Mouse (Mus musculus): ENCODE data around the gene Gm28891.
"Not testable (repeated sequence)": the region's sequence is repeated elsewhere in the genome, so short reads cannot be mapped to it uniquely, and the experiment has no call there.

DNA sequence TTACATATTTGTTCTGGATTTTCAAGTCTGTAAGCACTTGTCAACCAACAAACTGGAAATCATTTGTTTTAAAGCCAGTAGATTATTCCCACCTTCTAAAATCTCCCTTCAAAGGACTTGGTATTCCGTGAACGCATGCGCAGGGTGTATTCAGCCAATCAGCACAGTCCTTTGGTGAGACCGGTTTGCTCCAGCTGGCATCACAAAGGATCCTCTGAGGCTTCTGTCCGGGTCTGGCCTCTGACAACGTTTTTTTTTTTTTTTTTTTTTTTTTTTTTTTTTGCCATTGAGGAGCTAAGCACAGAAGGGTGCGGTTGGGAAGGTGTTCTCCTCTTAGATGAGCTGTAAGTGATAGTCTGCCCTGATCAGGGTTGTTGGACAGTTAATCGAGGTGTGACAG is at the start of gene Gm28891:
- not testable (repeated sequence) for TF ChIP-seq CTCF (IDR thresholded peaks at IDR 0.05; ENCODE audit: low read depth, low read length); POLR2A (IDR thresholded peaks at IDR 0.05; ENCODE audit: borderline replicate concordance, low read depth, low read length)

Measured in bone marrow macrophage, adult 2 months (primary cell).